Mouse (Mus musculus) testis, postnatal 10 days (tissue): ENCODE results near the gene Foxe1.

Experiments used
- DNase-seq: peaks from one replicate; pipeline ENCODE4 v3.0.0; 2021; ENCODE audit warnings: low spot score

Foxe1 gene

DNA sequence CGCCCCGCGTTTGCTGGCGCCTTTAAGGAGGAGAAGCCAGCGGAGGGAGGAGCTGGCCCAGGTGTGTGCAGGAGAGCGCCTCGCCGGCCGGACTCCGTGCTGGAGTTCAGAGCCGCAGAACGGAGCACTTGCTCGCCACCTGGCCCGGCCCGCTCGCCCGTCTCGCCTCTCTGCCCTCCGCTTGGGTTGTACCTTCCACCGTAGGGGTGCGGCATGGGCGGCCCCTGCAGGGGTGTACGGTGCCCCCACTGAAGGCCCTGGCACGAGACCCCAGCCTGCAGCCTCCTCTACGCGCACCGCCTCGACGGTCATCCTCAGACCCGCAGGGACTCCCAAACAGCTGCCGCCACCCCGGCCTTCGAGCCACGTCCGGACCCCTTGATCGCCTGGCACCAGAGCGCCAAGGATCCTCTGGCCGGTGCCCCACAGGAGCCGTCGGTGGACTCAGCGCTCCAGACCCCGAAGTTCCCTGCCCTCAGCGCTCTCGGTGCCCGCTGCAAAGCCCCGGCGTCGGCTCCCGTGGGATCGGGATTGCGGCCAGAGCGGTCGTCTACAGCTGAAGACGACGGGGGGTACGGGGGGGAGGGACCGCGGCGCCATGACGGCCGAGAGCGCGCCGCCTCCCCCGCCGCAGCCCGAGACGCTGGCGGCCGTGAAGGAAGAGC is at the start of gene Foxe1:
Gene Foxe1, plus strand, starts transcription at position 14 of the 665 bp plus-strand sequence.
- DNase-seq: no peak

DNA sequence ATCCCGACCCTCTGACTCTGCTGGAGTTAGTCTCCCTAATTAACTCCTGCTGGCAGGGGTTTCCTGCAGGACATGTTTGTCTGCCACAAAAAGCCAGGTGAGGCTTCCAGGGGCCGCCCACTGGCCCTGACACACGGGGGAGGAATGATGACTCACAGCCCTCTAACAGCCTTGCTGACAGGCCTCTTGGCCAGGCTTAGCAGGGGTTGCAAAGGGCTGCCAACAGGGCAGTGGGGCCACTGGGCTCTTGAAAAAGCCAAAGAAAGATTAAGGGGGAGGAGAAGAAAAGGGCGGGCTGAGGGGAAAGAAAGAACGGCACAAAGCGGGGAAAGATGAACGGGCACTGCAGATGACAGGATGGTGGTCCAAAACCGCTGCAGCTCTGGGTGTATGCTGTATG is 39.3 kb upstream of the Foxe1 start:
- DNase-seq: peak; percentile 69

DNA sequence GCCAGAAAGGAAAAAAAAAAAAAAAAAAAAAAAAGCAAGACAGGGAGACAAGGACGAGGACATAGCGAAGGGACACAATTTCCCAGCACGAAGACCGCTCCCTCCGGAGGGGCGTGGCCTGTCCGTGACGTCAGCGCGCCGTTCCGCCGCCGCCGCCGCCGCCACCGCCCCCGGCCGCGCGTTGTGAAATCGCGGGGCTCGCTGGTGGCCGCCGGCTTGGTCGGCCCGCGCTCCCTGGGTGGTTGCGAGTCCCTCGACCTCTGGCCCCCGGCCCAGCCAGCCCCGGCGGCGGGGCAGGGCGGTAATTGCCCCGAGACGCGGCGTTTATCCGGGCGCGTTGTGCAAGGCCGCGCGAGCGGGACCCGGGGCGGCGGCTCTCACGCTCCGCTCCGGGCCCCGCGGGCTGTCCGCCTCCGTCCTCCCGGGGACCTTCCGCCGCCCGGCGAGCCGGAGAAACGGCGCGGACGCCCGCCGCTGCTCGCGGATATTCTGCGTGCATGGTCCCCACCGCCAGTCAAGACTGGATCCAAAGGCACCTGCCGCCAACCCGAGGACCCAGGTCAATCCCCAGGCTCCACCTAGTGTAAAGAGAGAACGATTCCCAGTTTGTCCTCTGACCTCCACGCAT is 38.5 kb upstream of the Foxe1 start:
- DNase-seq: peak; percentile 96

DNA sequence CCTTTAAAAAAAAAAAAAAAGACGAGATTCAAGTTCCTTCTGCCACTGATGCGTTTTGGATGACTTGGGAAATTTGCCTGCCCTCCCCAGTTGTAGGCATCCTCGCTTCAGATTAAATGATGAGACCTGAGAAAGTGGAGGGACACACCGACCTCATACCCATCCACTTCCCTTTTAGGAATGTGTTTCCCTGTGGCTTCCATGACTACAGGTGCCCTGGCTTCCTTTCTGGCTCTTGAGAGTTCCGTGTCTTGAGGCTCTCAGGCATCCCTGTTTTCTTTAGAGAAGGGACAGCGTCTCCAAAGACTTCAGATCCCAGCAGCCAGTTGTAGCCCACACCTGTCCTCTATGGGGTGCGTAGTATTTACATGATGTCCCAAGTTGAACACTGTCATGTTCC is 38.0 kb upstream of the Foxe1 start:
- DNase-seq: no peak

DNA sequence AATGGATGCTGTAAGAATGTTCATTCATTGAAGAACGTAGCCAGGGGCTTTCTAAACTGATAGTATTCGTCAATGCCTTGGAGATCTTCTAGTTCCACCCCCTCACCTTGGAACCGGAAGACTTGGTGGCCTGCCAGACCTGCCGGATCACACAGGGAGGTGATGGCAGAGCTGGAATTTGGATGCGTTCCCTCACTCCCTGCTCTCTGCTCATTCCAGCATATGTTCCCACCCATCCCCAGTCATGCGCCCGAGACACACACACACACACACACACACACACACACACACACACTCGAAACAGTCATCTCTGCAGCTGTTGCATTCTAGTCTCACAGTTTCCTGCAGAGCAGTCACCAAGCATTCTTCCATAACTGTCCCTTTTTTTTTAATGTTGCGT is 36.1 kb upstream of the Foxe1 start:
- DNase-seq: peak; percentile 78

DNA sequence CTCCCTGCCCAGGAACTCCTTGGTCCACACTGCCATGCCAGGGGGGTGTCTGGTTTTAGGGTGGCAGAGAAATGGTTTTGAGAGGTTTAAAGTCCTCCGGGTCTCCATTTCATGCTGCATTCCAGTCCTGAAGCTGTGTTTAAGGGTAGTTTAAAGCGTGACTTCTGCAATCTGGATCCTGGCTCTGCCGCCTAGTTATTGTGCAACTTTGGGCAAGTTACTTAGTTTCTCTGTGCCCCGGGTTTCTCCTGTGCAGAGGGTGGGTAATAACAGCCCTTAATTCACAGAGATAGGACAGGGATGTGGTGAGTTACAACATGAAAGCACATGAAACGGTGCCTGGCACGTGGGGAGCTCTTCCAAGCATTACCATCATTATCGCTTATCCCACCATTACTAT is 35.5 kb upstream of the Foxe1 start:
- no peak for DNase-seq

DNA sequence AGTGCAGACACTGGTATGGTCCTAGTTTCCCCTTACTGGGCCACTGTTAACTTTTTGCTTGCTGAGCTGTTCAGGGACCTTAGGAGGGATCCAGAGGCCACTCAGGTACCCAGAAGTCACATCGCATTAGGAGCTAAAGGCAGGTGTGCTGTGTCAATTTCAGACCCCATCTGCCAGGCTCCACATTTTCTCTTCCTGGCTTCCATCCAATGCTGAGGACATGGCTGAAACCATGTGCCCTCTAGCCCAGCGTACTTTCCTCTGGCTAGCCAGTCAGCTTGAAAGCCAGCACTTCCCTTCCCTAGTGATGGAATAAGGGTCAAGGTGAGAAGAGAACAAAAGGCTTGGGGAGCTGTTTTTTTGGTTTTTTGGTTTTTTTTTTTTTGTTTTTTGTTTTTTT is 31.8 kb upstream of the Foxe1 start:
- no peak for DNase-seq

DNA sequence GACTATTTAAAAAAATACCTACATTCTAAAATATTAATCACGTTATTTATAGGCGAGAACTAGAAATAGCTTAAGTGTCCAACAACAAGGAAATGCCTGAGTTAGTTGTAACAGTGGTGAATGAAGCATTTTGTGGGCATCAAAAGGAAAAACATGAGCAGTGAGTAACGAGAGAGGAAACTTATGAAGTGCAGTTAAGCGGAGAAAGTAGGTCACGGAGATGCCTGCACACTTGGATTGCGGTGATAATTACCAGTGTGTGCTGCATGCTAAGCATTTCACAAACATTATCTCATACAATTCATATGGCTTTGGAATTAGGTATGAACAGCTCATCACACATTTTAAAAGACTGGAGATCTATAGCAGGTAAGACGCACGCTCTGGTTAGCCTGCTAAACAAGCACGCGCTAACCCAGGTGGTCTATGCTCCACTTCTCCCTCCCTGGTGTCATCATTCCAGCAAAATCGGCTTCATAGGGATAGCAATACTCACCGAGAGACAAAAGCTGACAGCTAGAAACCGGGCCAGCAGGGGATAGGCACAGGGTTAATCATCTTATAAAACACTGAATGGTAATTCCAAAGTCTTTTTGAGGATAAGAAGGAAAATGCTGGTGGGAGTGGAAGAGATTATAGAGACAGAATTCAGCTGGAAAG is 21.5 kb upstream of the Foxe1 start:
- no peak for DNase-seq

DNA sequence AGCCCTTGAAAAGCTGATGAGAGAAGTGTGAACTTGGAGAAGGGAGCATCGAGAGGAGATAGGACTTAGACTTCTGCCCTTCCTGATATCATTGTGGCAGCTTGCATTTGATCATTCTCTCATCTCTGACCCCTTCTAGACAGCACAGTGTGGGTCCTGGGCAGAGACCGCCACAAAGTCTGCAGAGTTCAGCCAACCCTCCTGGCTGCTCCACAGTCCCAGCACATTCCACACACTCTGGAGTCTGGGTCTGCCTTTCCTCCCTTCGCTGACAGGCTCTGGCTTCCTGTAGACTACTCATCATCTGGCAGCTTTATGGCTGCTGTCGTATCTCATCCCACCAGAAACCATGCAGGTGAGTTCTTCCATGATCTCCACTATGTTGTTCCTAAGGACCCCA is 20.7 kb upstream of the Foxe1 start:
- no peak for DNase-seq

DNA sequence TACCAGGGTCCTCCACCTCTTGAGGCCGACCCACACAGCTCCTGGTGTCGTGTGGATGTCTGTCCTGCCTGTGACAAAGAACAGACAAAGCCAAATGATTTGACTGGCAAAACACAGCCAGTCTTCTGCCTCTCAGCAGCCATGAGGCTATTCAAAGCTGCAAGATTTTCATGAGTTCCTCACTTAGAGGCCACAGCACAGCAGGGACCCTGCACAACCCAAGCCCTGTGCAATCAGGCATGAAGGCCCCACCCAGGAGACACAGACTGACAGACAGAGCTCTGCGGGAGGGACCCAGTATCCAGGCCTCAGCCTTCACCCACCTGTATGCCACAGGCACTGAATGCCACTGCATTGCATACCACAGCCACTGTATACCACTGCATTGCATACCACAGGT is 14.5 kb upstream of the Foxe1 start:
- no peak for DNase-seq

DNA sequence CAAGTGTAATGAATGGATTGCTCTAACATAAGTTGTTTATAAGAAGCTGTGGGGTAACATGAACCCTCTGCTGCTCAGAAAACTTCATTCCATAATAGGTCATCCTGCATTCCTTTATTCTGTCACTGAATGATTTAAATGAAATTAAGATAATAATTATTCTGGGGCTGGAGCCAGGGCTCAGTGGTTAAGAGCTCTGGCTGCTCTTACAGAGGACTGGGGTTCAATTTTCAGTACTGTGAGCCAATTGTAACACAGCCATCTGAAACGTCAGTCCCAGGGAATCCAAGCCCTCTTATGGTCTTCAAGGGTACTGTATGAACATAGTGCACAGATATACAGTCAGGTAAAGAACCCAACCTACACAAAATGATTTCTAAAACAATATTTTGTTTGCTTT is 7.6 kb upstream of the Foxe1 start:
- DNase-seq: no peak

DNA sequence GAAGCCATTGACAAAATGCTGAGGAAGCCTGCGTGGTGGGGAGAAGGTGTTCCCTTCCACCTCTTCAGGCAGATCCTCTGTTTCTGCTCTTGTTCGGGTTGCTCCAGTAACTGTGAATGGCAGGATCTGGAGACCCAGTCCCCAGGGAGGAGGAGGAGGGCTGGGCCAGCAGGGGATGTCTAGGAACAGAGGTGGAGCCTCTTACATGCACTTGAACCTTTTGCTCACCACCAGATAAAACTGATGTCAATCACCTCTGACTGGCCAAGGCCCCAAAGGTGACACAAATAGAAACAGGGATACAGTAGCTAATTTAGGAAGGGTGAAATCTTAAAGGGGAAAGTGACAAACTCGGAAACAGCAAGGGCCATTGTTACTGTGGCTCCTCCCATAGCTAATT is 5.4 kb upstream of the Foxe1 start:
- no peak for DNase-seq

DNA sequence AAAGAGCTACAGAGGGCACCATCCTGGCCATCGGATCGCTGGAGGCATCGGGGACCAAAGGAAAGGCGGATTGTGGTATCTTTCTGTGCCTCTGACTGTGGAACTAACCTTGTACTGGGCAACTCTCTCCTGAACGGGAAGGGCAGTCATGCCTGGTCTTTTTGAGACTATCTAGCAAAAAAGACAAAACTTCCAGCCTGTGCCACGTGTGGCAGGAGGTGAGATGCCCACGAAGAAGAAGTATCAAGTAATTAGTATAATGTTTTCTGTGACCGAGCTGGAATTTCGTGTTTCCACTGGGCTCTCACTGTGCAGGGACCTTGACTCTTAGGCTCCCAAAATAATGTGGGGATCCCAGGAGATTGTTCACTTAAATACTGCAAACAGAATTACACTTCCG is 4.4 kb upstream of the Foxe1 start:
- DNase-seq: no peak

DNA sequence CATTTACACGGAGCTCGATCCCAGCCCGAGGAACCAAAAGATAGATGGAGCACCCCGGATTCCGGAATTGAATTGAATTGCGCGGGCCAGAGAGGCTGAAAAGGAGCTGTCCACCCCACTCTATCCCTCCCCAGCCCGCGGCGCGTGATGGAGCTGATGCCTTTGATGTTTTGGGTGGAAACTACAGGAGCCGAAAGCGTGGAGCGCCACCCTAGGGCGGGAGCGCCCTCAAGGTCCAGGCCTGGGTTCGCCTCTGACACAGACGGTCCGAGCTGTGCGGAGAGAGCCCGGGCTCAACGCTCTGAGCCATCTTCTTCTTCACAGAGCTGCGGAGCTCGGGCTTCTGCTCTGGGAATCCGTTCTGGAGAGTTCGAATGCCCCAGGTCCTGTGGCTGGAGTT is 3.8 kb upstream of the Foxe1 start:
- no peak for DNase-seq

DNA sequence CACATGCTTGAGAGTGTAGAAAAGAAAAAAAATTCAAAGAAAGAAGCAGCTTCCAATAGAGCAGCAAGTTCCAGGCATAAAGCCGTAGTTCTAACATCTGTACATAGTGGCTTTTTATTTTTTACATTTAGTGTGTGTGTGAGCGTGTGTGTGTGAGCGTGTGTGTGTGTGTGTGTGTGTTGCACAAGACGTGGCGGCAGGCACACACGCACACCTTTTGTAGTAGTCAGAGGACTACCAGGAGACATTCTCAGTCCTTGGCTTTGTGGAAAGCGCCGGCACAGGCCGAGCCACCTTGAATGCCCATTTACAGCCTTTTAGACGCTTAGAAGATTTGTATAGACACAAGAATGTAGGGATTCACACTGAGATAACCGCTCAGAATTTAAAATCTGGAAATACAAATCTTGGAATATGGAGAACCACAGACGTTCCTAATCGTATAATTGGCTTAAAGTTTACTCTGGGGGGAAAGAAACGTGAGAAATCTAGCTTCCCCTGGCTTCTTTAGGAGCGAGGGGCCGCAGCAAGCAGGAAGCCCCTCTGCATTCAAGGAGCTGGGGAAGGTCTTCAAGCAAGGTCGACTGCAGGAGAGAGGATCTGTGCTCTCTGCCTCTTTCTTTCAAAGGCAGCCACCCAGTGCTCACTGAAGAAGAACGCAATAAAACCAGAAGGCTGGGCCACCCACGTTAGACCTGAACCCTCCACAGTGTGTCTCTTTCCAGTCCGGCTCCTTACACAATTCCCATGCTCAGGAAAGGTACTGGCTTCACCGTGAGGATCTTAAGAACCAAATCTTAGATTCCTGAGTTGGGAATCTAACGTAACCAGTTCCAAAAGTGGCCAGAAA is 1.4 kb upstream of the Foxe1 start:
- no peak for DNase-seq

DNA sequence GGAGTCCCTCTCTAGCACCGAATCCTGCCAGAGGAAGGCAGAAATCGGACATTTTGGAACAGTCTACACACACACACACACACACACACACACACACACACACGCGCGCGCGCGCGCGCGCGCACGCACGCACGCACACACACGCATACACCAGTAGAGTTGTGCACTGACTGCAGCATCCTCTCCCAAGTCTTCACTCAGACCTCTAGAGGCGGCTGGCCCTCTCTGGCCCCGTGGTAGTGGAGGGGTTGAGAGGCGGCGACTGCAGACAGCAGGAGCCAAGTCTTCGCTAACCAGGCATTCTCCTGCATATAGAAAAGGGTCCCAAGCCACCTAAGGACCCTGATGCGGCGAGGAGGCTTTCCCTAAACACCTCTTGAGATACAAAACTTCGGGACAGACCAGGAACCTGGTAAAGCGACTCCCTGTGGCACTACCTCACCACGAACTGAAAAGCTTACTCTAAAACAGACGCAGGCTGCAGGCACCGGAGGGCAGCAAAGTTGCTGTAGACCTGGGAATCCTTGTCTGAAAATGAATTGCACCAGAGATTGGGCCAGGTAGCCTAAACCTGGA is 610 bp upstream of the Foxe1 start:
- DNase-seq: no peak

DNA sequence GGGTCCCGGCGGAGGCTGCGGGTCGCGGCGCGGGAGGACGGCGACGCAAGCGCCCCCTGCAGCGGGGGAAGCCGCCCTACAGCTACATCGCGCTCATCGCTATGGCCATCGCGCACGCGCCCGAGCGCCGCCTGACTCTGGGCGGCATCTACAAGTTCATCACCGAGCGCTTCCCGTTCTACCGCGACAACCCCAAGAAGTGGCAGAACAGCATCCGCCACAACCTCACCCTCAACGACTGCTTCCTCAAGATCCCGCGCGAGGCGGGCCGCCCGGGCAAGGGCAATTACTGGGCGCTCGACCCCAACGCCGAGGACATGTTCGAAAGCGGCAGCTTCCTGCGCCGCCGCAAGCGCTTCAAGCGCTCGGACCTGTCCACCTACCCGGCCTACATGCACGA is 879 bp downstream of the Foxe1 start:
- no peak for DNase-seq

DNA sequence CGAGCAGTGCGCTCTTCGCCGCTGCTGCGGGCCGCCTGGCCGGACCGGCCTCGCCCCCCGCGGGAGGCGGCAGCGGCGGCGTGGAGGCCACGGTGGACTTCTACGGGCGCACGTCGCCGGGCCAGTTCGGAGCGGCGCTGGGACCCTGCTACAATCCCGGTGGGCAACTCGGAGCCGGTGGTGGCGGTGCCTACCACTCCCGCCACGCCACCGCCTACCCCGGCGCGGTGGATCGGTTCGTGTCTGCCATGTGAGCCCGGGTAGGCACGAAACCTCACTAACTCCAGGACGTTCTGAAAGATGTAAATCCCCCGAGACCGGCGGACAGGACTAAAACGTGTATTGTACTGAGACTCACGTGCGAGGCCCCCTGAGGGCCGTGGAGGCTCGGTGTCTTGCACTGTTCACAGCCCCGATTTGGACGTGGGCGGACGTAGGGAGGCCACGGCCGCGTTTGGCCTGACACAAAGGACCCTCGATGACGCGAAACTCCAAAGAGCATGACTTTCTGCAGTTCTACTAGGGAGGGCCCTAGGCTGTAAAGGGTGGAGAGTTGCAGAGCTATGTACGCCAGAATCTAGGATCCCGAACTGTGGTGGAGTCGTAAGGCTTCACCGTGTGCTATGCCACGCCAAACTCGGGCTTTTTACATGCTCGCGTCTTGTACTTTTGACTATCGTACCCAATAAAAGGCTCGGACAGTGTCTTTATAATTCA is 1.8 kb downstream of the Foxe1 start:
- no peak for DNase-seq

DNA sequence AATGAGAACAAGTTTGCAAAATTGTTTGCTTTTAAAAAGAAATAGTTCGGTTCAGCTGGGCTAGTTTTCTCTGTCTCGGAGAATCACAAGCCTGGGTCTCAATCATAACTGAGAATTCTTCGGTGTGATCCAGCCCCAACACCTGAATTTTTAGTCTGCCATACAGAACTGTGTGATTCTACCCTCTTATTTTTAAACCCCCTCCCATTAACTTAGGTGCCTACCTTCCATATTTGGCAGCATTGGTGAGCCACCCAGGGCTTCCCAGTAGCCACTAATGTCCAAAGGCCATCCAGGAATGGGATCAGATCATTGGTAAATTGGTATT is 2.3 kb downstream of the Foxe1 start:
- DNase-seq: no peak

DNA sequence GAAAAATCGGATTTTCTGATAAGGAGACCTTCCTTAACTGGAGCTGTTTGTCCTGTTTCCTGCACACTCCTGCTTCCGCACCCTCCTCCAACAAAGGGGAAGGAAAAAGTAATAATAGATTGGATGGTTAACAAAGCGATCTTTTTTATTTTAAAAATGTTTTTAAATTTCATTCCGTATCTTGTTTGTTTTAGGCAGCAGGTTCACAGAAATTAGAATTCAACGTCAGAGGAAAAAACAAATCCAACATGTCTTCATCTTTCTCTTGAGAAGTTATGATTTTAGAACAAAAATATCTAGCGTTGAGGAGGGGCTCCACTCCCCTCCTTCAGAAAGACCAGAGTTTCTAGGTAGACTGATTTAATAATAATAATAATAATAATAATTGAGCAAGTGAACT is 2.8 kb downstream of the Foxe1 start:
- DNase-seq: no peak

DNA sequence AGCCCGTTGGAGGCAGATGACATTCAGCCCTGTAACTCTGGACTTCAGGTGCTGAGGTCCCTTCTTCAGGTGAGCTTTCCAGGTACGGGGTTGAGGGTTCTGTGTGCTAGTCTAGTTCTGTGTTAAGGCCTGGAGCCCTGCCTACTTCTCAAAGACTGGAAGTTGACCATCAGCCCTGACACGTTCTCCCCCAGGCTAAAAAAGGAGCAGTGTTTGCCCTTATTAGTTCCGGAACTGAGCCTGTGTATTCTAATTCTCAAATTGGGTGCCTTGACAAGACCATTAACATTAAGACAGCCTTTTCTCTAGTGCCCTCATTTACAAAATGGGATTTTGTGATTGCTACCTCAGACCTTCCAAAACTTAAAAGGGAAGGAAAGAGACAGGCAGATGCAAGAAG is 3.7 kb downstream of the Foxe1 start:
- no peak for DNase-seq
